Mouse (Mus musculus): ENCODE data around the gene Gm17545. TPM values are rescaled to one million over a fixed set of nuclear protein-coding genes. Genes with fewer than 3 reads are reported as not detected.

Gm17545 gene
- polyA plus RNA-seq, 1 experiment from 2014 or later: not detected

DNA sequence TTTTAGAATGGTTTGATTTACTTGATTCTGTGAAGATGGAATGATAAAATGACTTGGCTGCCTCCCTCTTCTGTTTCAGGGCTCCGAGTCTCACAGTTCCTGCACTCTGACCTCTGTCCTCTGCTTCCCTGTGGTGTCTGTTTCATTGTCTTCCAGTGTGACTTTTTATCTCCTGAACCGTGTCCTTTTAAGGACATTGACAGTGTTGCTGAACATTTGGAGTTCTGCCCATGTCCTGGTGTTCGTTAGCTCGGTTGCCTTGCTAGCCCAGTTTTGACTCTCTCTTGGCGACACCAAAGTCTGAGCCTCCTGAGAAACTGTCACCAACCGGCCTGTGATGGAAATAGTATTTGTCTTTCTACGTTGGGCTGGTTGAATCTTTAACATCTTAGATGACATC lies 33.6 kb upstream of the Gm17545 start:
- Histone ChIP-seq H3K27me3 (ENCODE audit: control insufficient read depth, insufficient read depth, low read length) (no peaks in the 10 kb centered on the region), H3K36me3 (ENCODE audit: control insufficient read depth, insufficient read depth, low read length) (no peaks in the 10 kb centered on the region), H3K4me3 (ENCODE audit: low read depth, low read length) (no peak overlapping the region), H3K27ac (ENCODE audit: low read depth, low read length) (no peak overlapping the region), H3K9ac (ENCODE audit: low read length) (no peak overlapping the region), H3K4me1 (ENCODE audit: control insufficient read depth, insufficient read depth, low read length) (no peaks in the 10 kb centered on the region; the same call in 1 of the 2 replicates), H3K4me2 (no peak overlapping the region), H3K9me3 (ENCODE audit: control insufficient read depth, low read length) (no peaks in the 10 kb centered on the region)
- 33% methylated on average over 7 of the region's 7 CpGs for WGBS
- DNase-seq (ENCODE audit: low spot score, missing footprints) (no peak), ATAC-seq (ENCODE audit: low FRiP score) (no peak)

- Histone ChIP-seq H3K9me3 (ENCODE audit: control insufficient read depth, low read length) (no peaks in the 10 kb centered on the region), H3K9ac (ENCODE audit: low read length) (no peak overlapping the region), H3K4me2 (no peak overlapping the region), H3K4me3 (ENCODE audit: low read depth, low read length) (no peak overlapping the region), H3K27me3 (ENCODE audit: control insufficient read depth, insufficient read depth, low read length) (no peaks in the 10 kb centered on the region), H3K4me1 (ENCODE audit: control insufficient read depth, insufficient read depth, low read length) (no peaks in the 10 kb centered on the region; the same call in 1 of the 2 replicates), H3K27ac (ENCODE audit: low read depth, low read length) (no peak overlapping the region), H3K36me3 (ENCODE audit: control insufficient read depth, insufficient read depth, low read length) (no peaks in the 10 kb centered on the region)
- DNase-seq (ENCODE audit: low spot score, missing footprints): no peak
- WGBS: 82% methylated on average over 1 of the region's 1 CpGs
- ATAC-seq (ENCODE audit: low FRiP score): no peak
Observed at GRCm38 (mm10) chr9:22422559-22422958, 31.5 kb upstream of the Gm17545 start.

- Histone ChIP-seq H3K4me3 (ENCODE audit: low read depth, low read length) (no peak overlapping the region), H3K9me3 (ENCODE audit: control insufficient read depth, low read length) (no peaks in the 10 kb centered on the region), H3K27ac (ENCODE audit: low read depth, low read length) (no peak overlapping the region), H3K27me3 (ENCODE audit: control insufficient read depth, insufficient read depth, low read length) (no peaks in the 10 kb centered on the region), H3K9ac (ENCODE audit: low read length) (no peak overlapping the region), H3K4me1 (ENCODE audit: control insufficient read depth, insufficient read depth, low read length) (peaks cover 3% of the 10 kb centered on the region; the same call in 1 of the 2 replicates), H3K4me2 (no peak overlapping the region), H3K36me3 (ENCODE audit: control insufficient read depth, insufficient read depth, low read length) (no peaks in the 10 kb centered on the region)
- DNase-seq (ENCODE audit: low spot score, missing footprints) (no peak), ATAC-seq (ENCODE audit: low FRiP score) (no peak)
- WGBS: 78% methylated on average over 1 of the region's 1 CpGs
Observed at GRCm38 (mm10) chr9:22423507-22423906, 30.6 kb upstream of the Gm17545 start.

DNA sequence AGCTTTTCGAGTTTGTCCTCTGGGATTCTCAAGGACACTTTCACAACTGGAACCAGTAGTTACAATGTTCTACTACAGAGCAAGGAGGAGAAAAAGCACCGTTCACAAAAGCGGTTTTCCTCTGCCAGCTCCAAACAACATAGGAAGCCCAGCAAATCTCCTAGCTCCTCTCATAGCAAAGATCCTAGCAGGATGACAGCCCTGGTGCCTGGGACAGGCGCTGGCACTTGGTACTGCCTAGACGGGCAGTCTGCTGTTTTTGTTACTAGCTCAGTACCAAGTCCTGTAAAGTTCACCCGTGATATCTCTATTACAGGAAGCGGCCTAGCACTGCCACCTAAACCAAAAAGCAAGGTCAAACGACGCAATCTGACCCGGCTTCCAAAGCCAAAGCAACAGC lies 29.9 kb upstream of the Gm17545 start:
- no peak overlapping the region for H3K4me3 ChIP-seq (ENCODE audit: low read depth, low read length)
- no peaks in the 10 kb centered on the region for H3K36me3 ChIP-seq (ENCODE audit: control insufficient read depth, insufficient read depth, low read length)
- WGBS: 80% methylated on average over 10 of the region's 10 CpGs
- H3K9ac ChIP-seq (ENCODE audit: low read length): no peak overlapping the region
- no peak for DNase-seq (ENCODE audit: low spot score, missing footprints)
- no peak overlapping the region for H3K27ac ChIP-seq (ENCODE audit: low read depth, low read length)
- H3K9me3 ChIP-seq (ENCODE audit: control insufficient read depth, low read length): no peaks in the 10 kb centered on the region
- ATAC-seq (ENCODE audit: low FRiP score): no peak
- peaks cover 3% of the 10 kb centered on the region; the same call in 1 of the 2 replicates for H3K4me1 ChIP-seq (ENCODE audit: control insufficient read depth, insufficient read depth, low read length)
- H3K27me3 ChIP-seq (ENCODE audit: control insufficient read depth, insufficient read depth, low read length): no peaks in the 10 kb centered on the region
- H3K4me2 ChIP-seq: no peak overlapping the region

DNA sequence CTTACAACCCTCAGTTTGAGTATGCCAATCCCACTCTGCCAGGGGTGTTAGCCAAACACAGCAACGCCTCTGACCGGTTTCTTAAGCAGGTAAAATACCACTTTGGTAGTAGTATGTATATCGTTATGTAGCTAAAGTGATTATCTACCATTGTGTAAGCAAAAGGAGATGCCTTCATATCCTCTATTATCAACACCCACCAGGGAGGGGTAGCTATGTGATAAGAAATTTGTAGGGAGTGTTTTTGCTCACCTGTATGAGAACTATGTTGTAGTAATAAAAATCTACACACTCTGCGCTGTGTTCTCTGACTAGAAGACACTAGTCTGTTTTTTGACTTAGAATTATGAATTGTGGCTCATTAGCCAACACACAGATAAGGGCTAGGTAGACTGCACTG lies 29.4 kb upstream of the Gm17545 start:
- H3K27me3 ChIP-seq (ENCODE audit: control insufficient read depth, insufficient read depth, low read length): no peaks in the 10 kb centered on the region
- H3K4me2 ChIP-seq: no peak overlapping the region
- H3K36me3 ChIP-seq (ENCODE audit: control insufficient read depth, insufficient read depth, low read length): no peaks in the 10 kb centered on the region
- 95% methylated on average over 4 of the region's 4 CpGs for WGBS
- H3K4me3 ChIP-seq (ENCODE audit: low read depth, low read length): no peak overlapping the region
- H3K27ac ChIP-seq (ENCODE audit: low read depth, low read length): no peak overlapping the region
- peaks cover 3% of the 10 kb centered on the region; the same call in 1 of the 2 replicates for H3K4me1 ChIP-seq (ENCODE audit: control insufficient read depth, insufficient read depth, low read length)
- no peaks in the 10 kb centered on the region for H3K9me3 ChIP-seq (ENCODE audit: control insufficient read depth, low read length)
- ATAC-seq (ENCODE audit: low FRiP score) (no peak), DNase-seq (ENCODE audit: low spot score, missing footprints) (no peak)
- no peak overlapping the region for H3K9ac ChIP-seq (ENCODE audit: low read length)

GRCm38 (mm10) chr9:22428028-22428665 lies 25.9 kb upstream of the Gm17545 start:
- Histone ChIP-seq H3K4me2 (no peak overlapping the region), H3K9me3 (ENCODE audit: control insufficient read depth, low read length) (no peaks in the 10 kb centered on the region), H3K36me3 (ENCODE audit: control insufficient read depth, insufficient read depth, low read length) (no peaks in the 10 kb centered on the region), H3K27me3 (ENCODE audit: control insufficient read depth, insufficient read depth, low read length) (no peaks in the 10 kb centered on the region), H3K4me1 (ENCODE audit: control insufficient read depth, insufficient read depth, low read length) (0 out of 2 replicates have a peak, but pooled peaks cover 3% of the 10 kb centered on the region), H3K4me3 (ENCODE audit: low read depth, low read length) (no peak overlapping the region), H3K27ac (ENCODE audit: low read depth, low read length) (no peak overlapping the region), H3K9ac (ENCODE audit: low read length) (no peak overlapping the region)
- DNase-seq (ENCODE audit: low spot score, missing footprints) (no peak), ATAC-seq (ENCODE audit: low FRiP score) (no peak)
- 45% methylated on average over 1 of the region's 4 CpGs for WGBS

- no peak overlapping the region for H3K27ac ChIP-seq (ENCODE audit: low read depth, low read length)
- no peak for DNase-seq (ENCODE audit: low spot score, missing footprints)
- no peak for ATAC-seq (ENCODE audit: low FRiP score)
- 81% methylated on average over 14 of the region's 14 CpGs for WGBS
- no peak overlapping the region for H3K9ac ChIP-seq (ENCODE audit: low read length)
- no peak overlapping the region for H3K4me2 ChIP-seq
- H3K9me3 ChIP-seq (ENCODE audit: control insufficient read depth, low read length): no peaks in the 10 kb centered on the region
- no peaks in the 10 kb centered on the region for H3K27me3 ChIP-seq (ENCODE audit: control insufficient read depth, insufficient read depth, low read length)
- 0 out of 2 replicates have a peak, but pooled peaks cover 3% of the 10 kb centered on the region for H3K4me1 ChIP-seq (ENCODE audit: control insufficient read depth, insufficient read depth, low read length)
- H3K4me3 ChIP-seq (ENCODE audit: low read depth, low read length): no peak overlapping the region
- no peaks in the 10 kb centered on the region for H3K36me3 ChIP-seq (ENCODE audit: control insufficient read depth, insufficient read depth, low read length)
Observed at GRCm38 (mm10) chr9:22428666-22429410, 25.3 kb upstream of the Gm17545 start.

- DNase-seq (ENCODE audit: low spot score, missing footprints) (no peak), ATAC-seq (ENCODE audit: low FRiP score) (no peak)
- no peaks in the 10 kb centered on the region for H3K27me3 ChIP-seq (ENCODE audit: control insufficient read depth, insufficient read depth, low read length)
- WGBS: 61% methylated on average over 15 of the region's 15 CpGs
- H3K9me3 ChIP-seq (ENCODE audit: control insufficient read depth, low read length): no peaks in the 10 kb centered on the region
- H3K4me2 ChIP-seq: no peak overlapping the region
- H3K27ac ChIP-seq (ENCODE audit: low read depth, low read length): no peak overlapping the region
- no peaks in the 10 kb centered on the region for H3K36me3 ChIP-seq (ENCODE audit: control insufficient read depth, insufficient read depth, low read length)
- 0 out of 2 replicates have a peak, but pooled peaks cover 3% of the 10 kb centered on the region for H3K4me1 ChIP-seq (ENCODE audit: control insufficient read depth, insufficient read depth, low read length)
- H3K9ac ChIP-seq (ENCODE audit: low read length): no peak overlapping the region
- no peak overlapping the region for H3K4me3 ChIP-seq (ENCODE audit: low read depth, low read length)
Observed at GRCm38 (mm10) chr9:22429533-22430241, 24.4 kb upstream of the Gm17545 start.

Measured in midbrain, embryonic 11.5 days (tissue).